Mouse (Mus musculus) C2C12 (cell line): ENCODE data around the gene D430041D05Rik.

Experiments
- CTCF ChIP-seq: IDR thresholded peaks from one replicate; pipeline ENCODE4 v1.5.1; 2011; ENCODE audit not compliant: control insufficient read depth, insufficient read depth, insufficient read length
- MAX ChIP-seq: IDR thresholded peaks from one replicate; pipeline ENCODE4 v1.6.1; 2011; ENCODE audit warnings: mild to moderate bottlenecking, control low read depth
- MYOG ChIP-seq: IDR thresholded peaks from one replicate; pipeline ENCODE4 v1.6.1; 2011; ENCODE audit not compliant: control insufficient read depth, insufficient read length; ENCODE audit errors: extremely low read depth
- USF1 ChIP-seq: IDR thresholded peaks from one replicate; pipeline ENCODE4 v1.6.1; 2011; ENCODE audit warnings: low read depth, mild to moderate bottlenecking, control low read depth, moderate library complexity

DNA sequence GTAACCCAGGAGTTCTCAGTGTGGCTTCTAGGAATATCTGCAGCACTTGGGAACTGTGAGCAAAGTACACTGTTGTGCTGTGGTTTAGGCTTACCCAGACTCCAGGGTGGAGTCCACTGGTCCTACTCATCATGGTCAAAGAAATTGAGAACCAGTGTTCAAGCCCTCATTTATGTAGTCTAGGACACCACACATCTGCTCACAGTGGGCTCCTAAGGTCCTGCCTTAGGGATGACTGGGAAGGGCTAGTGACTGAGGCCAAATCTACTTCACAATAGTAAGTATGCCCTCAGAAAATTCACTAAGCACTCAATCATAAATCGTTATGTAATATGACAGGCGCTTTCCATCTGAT is 311.6 kb downstream of the D430041D05Rik start:
- TF ChIP-seq MAX (no peak), USF1 (no peak), CTCF (no peak), MYOG (no peak)
